Mouse (Mus musculus): ENCODE data around the gene Olfr1137.

The Olfr1137 gene

GRCm38 (mm10) chr2:87713079-87713478, at the start of gene Olfr1137:
Gene Olfr1137 (minus strand): TSS chr2:87713179.
- no peak for DNase-seq

GRCm38 (mm10) chr2:87753891-87754290, 40.9 kb upstream of the Olfr1137 start, which contains the start of gene Olfr1141:
Gene Olfr1141 (minus strand): TSS chr2:87753991.
- no peak for DNase-seq

- DNase-seq, result no peak
These were observed 30.5 kb upstream of the Olfr1137 start, which contains the start of gene Olfr1140 for GRCm38 (mm10) chr2:87743452-87743851. Gene Olfr1140 (plus strand): TSS chr2:87743752.

GRCm38 (mm10) chr2:87739878-87740277, 26.9 kb upstream of the Olfr1137 start, which contains the start of gene Olfr1138:
Gene Olfr1138 (minus strand): TSS chr2:87739978.
- no peak for DNase-seq

- no peak for DNase-seq
These were observed 19.1 kb downstream of the Olfr1137 start, which contains the start of gene Olfr1136 for GRCm38 (mm10) chr2:87693847-87694246. Gene Olfr1136 (minus strand): TSS chr2:87693947.

GRCm38 (mm10) chr2:87673564-87673963, 39.4 kb downstream of the Olfr1137 start, which contains the start of gene Olfr1135:
Gene Olfr1135 (minus strand): TSS chr2:87673664.
- no peak for DNase-seq
